Mouse (Mus musculus) ovary, postnatal 10 days (tissue): ENCODE data around the gene Gm42715.
"Not testable (repeated sequence)": the region's sequence is repeated elsewhere in the genome, so short reads cannot be mapped to it uniquely, and the experiment has no call there.

Source experiments
- DNase-seq: peaks from one replicate; pipeline ENCODE4 v3.0.0; 2022; ENCODE audit warnings: low spot score

Gene Gm42715

GRCm38 (mm10) chr7:127497382-127497781, 22.0 kb upstream of the Gm42715 start:
- DNase-seq, result no peak

- no peak for DNase-seq
Observed at GRCm38 (mm10) chr7:127498407-127498806, 21.0 kb upstream of the Gm42715 start.

- no peak for DNase-seq
Observed at GRCm38 (mm10) chr7:127508291-127508690, 11.1 kb upstream of the Gm42715 start.

GRCm38 (mm10) chr7:127509830-127510229, 9.6 kb upstream of the Gm42715 start:
- not testable (repeated sequence) for DNase-seq

GRCm38 (mm10) chr7:127511241-127511640, 8.1 kb upstream of the Gm42715 start:
- no peak for DNase-seq

- DNase-seq, result peak; percentile 88
Observed at GRCm38 (mm10) chr7:127511808-127512230, 7.6 kb upstream of the Gm42715 start, which contains the start of gene Srcap. Srcap (plus strand) TSS chr7:127511983.

- DNase-seq, result peak; percentile 62
Observed at GRCm38 (mm10) chr7:127512231-127513015, 7.0 kb upstream of the Gm42715 start.

- peak; percentile 10 for DNase-seq
Observed at GRCm38 (mm10) chr7:127513016-127513390, 6.4 kb upstream of the Gm42715 start.

- no peak for DNase-seq
Observed at GRCm38 (mm10) chr7:127513781-127514180, 5.6 kb upstream of the Gm42715 start.

GRCm38 (mm10) chr7:127515846-127516245, 3.5 kb upstream of the Gm42715 start:
- no peak for DNase-seq

GRCm38 (mm10) chr7:127516344-127516743, 3.0 kb upstream of the Gm42715 start:
- no peak for DNase-seq

- no peak for DNase-seq
Observed at GRCm38 (mm10) chr7:127541671-127542070, 22.3 kb downstream of the Gm42715 start.

- no peak for DNase-seq
Observed at GRCm38 (mm10) chr7:127549116-127549835, 29.9 kb downstream of the Gm42715 start.

GRCm38 (mm10) chr7:127551558-127551957, 32.2 kb downstream of the Gm42715 start:
- DNase-seq, result no peak

GRCm38 (mm10) chr7:127560580-127560979, 41.2 kb downstream of the Gm42715 start:
- no peak for DNase-seq

GRCm38 (mm10) chr7:127561340-127561858, 42.0 kb downstream of the Gm42715 start, which contains the start of gene Tmem265:
Tmem265 (plus strand) TSS chr7:127561390.
- DNase-seq, result no peak

GRCm38 (mm10) chr7:127564381-127565150, 45.2 kb downstream of the Gm42715 start:
- no peak for DNase-seq

GRCm38 (mm10) chr7:127572895-127573471, 53.6 kb downstream of the Gm42715 start, which contains the start of gene Phkg2:
Phkg2 (plus strand) TSS chr7:127573340.
- peak; percentile 63 for DNase-seq

GRCm38 (mm10) chr7:127573503-127574008, 54.2 kb downstream of the Gm42715 start:
- no peak for DNase-seq

GRCm38 (mm10) chr7:127574115-127574514, 54.7 kb downstream of the Gm42715 start:
- DNase-seq, result no peak

- DNase-seq, result no peak
Observed at GRCm38 (mm10) chr7:127583260-127583659, 63.9 kb downstream of the Gm42715 start.
